Mouse (Mus musculus): Measurements from ENCODE around the gene Xrcc4. TPM values are rescaled to one million over a fixed set of nuclear protein-coding genes. Genes with fewer than 3 reads are reported as not detected.

Gene Xrcc4
- polyA plus RNA-seq, 1 experiment from 2014 or later = 11.6 TPM

GRCm38 (mm10) chr13:90052408-90052807 lies 37.0 kb downstream of the Xrcc4 start:
- H3K27ac ChIP-seq (ENCODE audit: low read depth) = no peak overlapping the region
- no peak overlapping the region for H3K9ac ChIP-seq (ENCODE audit: low read length)
- H3K4me1 ChIP-seq (replicated peaks; ENCODE audit: control insufficient read depth, insufficient read depth, low read length) = no peaks in the 10 kb centered on the region
- no peak overlapping the region for H3K4me2 ChIP-seq (ENCODE audit: low read length)
- ATAC-seq (replicated peaks; ENCODE audit: low FRiP score, low TSS enrichment, low read depth) = no peak
- H3K27me3 ChIP-seq (replicated peaks; ENCODE audit: control insufficient read depth, insufficient read depth, low read length) = no peaks in the 10 kb centered on the region
- no peak for DNase-seq (ENCODE audit: low spot score)
- 84% methylated on average over 3 of the region's 3 CpGs for WGBS
- no peaks in the 10 kb centered on the region for H3K9me3 ChIP-seq (ENCODE audit: control insufficient read depth, low read length)
- H3K36me3 ChIP-seq (ENCODE audit: control insufficient read depth, insufficient read depth, low read length) = no peaks in the 10 kb centered on the region
- H3K4me3 ChIP-seq (ENCODE audit: low read depth, low read length) = no peak overlapping the region

DNA sequence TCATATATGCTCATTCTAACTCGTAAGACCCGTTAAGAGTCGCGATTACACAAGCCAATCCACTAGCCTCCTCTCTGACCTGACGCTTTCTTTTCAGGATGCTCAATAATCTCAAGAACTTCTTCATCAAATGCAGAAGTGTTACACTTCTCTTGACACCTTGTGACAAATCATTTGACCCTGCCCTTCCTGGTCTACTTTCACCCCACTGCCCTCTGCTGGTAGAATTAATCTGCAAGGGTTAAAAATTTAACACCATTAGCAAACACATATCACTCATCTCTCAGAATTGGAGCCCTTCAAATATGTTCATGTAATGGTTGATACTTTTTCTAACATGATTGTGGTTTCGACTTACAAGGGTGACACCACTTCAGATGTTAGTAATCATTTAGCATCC lies 37.7 kb downstream of the Xrcc4 start:
- WGBS = 83% methylated on average over 6 of the region's 6 CpGs
- H3K4me1 ChIP-seq (replicated peaks; ENCODE audit: control insufficient read depth, insufficient read depth, low read length) = no peaks in the 10 kb centered on the region

DNA sequence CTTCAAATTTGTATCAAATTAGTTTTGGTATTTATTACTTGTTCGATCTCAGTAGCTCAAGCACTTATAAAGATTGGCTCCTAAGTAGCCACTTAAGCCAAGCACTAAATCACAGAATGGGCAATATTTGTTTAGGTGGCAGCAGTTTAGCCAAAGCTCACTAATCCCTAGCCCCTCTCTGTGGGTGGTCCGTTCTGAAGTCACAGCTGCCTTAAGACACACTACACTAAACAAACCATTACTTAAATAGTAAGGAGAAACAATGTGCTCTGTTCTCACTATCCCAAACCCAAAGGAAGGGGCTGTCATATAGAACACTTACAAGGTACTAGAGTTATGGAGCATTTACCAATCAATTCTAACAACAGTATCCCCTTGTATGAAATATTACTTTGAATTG lies 49.8 kb downstream of the Xrcc4 start:
- no peak for DNase-seq (ENCODE audit: low spot score)
- Histone ChIP-seq H3K27ac (ENCODE audit: low read depth) (no peak overlapping the region), H3K4me2 (ENCODE audit: low read length) (no peak overlapping the region), H3K9me3 (ENCODE audit: control insufficient read depth, low read length) (no peaks in the 10 kb centered on the region), H3K36me3 (ENCODE audit: control insufficient read depth, insufficient read depth, low read length) (no peaks in the 10 kb centered on the region), H3K4me1 (replicated peaks; ENCODE audit: control insufficient read depth, insufficient read depth, low read length) (no peaks in the 10 kb centered on the region; the same call in 1 of the 2 replicates), H3K27me3 (replicated peaks; ENCODE audit: control insufficient read depth, insufficient read depth, low read length) (no peaks in the 10 kb centered on the region), H3K4me3 (ENCODE audit: low read depth, low read length) (no peak overlapping the region), H3K9ac (ENCODE audit: low read length) (no peak overlapping the region)
- whole genome bisulfite sequencing = 18% methylated on average over 2 of the region's 2 CpGs
- no peak for ATAC-seq (replicated peaks; ENCODE audit: low FRiP score, low TSS enrichment, low read depth)

More for the DNA sequence above, 37.7 kb downstream of the Xrcc4 start:
- Histone ChIP-seq H3K4me2 (ENCODE audit: low read length) (no peak overlapping the region), H3K27ac (ENCODE audit: low read depth) (no peak overlapping the region), H3K27me3 (replicated peaks; ENCODE audit: control insufficient read depth, insufficient read depth, low read length) (no peaks in the 10 kb centered on the region), H3K4me3 (ENCODE audit: low read depth, low read length) (no peak overlapping the region), H3K36me3 (ENCODE audit: control insufficient read depth, insufficient read depth, low read length) (no peaks in the 10 kb centered on the region), H3K9ac (ENCODE audit: low read length) (no peak overlapping the region), H3K9me3 (ENCODE audit: control insufficient read depth, low read length) (no peaks in the 10 kb centered on the region)
- no peak for ATAC-seq (replicated peaks; ENCODE audit: low FRiP score, low TSS enrichment, low read depth)
- no peak for DNase-seq (ENCODE audit: low spot score)

- 72% methylated on average over 4 of the region's 4 CpGs for WGBS
- Histone ChIP-seq H3K9me3 (ENCODE audit: control insufficient read depth, low read length) (no peaks in the 10 kb centered on the region), H3K27me3 (replicated peaks; ENCODE audit: control insufficient read depth, insufficient read depth, low read length) (no peaks in the 10 kb centered on the region), H3K36me3 (ENCODE audit: control insufficient read depth, insufficient read depth, low read length) (no peaks in the 10 kb centered on the region), H3K4me3 (ENCODE audit: low read depth, low read length) (no peak overlapping the region), H3K27ac (ENCODE audit: low read depth) (no peak overlapping the region), H3K9ac (ENCODE audit: low read length) (no peak overlapping the region), H3K4me1 (replicated peaks; ENCODE audit: control insufficient read depth, insufficient read depth, low read length) (no peaks in the 10 kb centered on the region; the same call in 1 of the 2 replicates), H3K4me2 (ENCODE audit: low read length) (no peak overlapping the region)
- DNase-seq (ENCODE audit: low spot score) = no peak
- ATAC-seq (replicated peaks; ENCODE audit: low FRiP score, low TSS enrichment, low read depth) = no peak
Measured at GRCm38 (mm10) chr13:90032977-90033376, 56.4 kb downstream of the Xrcc4 start.

DNA sequence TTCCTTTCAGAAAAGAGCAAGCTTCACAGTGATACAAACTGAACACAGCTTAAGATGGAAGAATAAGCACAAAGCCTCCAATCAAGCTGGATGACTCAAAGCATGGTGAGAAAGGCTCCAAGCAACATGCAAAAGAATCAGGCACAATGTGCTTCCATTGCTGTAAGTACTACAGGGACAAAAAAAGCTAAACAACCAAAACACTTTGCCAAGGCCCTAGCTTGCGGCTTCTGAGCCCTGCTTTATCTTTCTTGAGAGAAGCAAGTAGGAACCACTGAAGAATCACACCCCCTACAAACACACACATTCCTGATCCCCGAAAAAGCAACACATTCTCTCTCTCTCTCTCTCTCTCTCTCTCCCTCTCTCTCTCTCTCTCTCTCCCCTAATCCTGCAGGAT lies 56.9 kb downstream of the Xrcc4 start:
- no peaks in the 10 kb centered on the region; the same call in 1 of the 2 replicates for H3K4me1 ChIP-seq (replicated peaks; ENCODE audit: control insufficient read depth, insufficient read depth, low read length)
- H3K9me3 ChIP-seq (ENCODE audit: control insufficient read depth, low read length) = no peaks in the 10 kb centered on the region
- no peak overlapping the region for H3K4me3 ChIP-seq (ENCODE audit: low read depth, low read length)
- H3K4me2 ChIP-seq (ENCODE audit: low read length) = no peak overlapping the region
- no peak overlapping the region for H3K9ac ChIP-seq (ENCODE audit: low read length)
- ATAC-seq (replicated peaks; ENCODE audit: low FRiP score, low TSS enrichment, low read depth) = no peak
- WGBS = 41% methylated on average over 2 of the region's 2 CpGs
- H3K36me3 ChIP-seq (ENCODE audit: control insufficient read depth, insufficient read depth, low read length) = no peaks in the 10 kb centered on the region
- H3K27ac ChIP-seq (ENCODE audit: low read depth) = no peak overlapping the region
- DNase-seq (ENCODE audit: low spot score) = no peak
- no peaks in the 10 kb centered on the region for H3K27me3 ChIP-seq (replicated peaks; ENCODE audit: control insufficient read depth, insufficient read depth, low read length)

DNA sequence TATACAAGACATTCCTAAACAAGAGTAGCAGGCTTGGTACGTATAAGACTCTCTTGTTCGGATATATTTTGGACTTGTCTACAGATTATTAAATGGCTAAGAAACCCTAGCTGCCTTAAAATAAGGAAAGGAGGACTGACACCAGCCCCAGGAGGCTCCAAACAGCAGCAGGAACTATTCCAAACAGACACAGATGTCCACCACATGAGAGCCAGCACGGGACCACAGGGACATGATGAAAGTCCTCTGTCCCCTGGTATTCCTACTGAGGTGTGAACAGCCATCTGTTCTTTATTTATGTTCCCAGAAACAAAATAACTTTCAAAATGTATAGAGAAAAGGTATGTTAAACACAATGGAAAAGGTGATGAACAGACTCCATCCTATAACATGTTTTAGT lies 58.5 kb downstream of the Xrcc4 start:
- Histone ChIP-seq H3K27ac (ENCODE audit: low read depth) (no peak overlapping the region), H3K36me3 (ENCODE audit: control insufficient read depth, insufficient read depth, low read length) (no peaks in the 10 kb centered on the region), H3K9ac (ENCODE audit: low read length) (no peak overlapping the region), H3K4me2 (ENCODE audit: low read length) (no peak overlapping the region), H3K27me3 (replicated peaks; ENCODE audit: control insufficient read depth, insufficient read depth, low read length) (no peaks in the 10 kb centered on the region), H3K9me3 (ENCODE audit: control insufficient read depth, low read length) (no peaks in the 10 kb centered on the region), H3K4me1 (replicated peaks; ENCODE audit: control insufficient read depth, insufficient read depth, low read length) (no peaks in the 10 kb centered on the region; the same call in 1 of the 2 replicates), H3K4me3 (ENCODE audit: low read depth, low read length) (no peak overlapping the region)
- ATAC-seq (replicated peaks; ENCODE audit: low FRiP score, low TSS enrichment, low read depth) (no peak), DNase-seq (ENCODE audit: low spot score) (no peak)
- 59% methylated on average over 3 of the region's 3 CpGs for WGBS

DNA sequence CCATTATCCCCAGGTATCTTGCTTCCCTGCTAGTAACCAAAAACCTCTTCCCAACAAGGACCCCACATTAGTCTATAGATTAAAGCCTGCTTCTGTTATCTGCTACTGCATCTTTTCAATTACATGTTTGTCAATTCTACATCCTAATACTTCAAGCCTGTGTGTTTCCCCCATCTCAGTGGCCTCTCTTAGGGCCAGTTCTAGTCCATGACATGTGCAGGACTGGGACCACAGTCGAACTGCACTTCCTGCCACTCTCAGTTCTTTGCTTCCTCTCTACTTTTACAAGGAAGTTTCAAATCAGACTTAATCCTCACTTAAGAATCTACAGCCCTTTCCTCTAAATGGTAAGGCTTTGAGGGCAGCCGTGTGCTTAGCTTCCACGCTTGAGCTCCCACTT lies 76.8 kb downstream of the Xrcc4 start:
- no peaks in the 10 kb centered on the region for H3K9me3 ChIP-seq (ENCODE audit: control insufficient read depth, low read length)
- DNase-seq (ENCODE audit: low spot score) = no peak
- WGBS = 63% methylated on average over 3 of the region's 3 CpGs
- H3K4me2 ChIP-seq (ENCODE audit: low read length) = no peak overlapping the region
- no peaks in the 10 kb centered on the region for H3K4me1 ChIP-seq (replicated peaks; ENCODE audit: control insufficient read depth, insufficient read depth, low read length)
- H3K27ac ChIP-seq (ENCODE audit: low read depth) = no peak overlapping the region
- H3K27me3 ChIP-seq (replicated peaks; ENCODE audit: control insufficient read depth, insufficient read depth, low read length) = no peaks in the 10 kb centered on the region
- no peaks in the 10 kb centered on the region for H3K36me3 ChIP-seq (ENCODE audit: control insufficient read depth, insufficient read depth, low read length)
- H3K9ac ChIP-seq (ENCODE audit: low read length) = no peak overlapping the region
- no peak for ATAC-seq (replicated peaks; ENCODE audit: low FRiP score, low TSS enrichment, low read depth)
- H3K4me3 ChIP-seq (ENCODE audit: low read depth, low read length) = no peak overlapping the region

GRCm38 (mm10) chr13:90012198-90012597 lies 77.2 kb downstream of the Xrcc4 start:
- Histone ChIP-seq H3K9me3 (ENCODE audit: control insufficient read depth, low read length) (no peaks in the 10 kb centered on the region), H3K4me3 (ENCODE audit: low read depth, low read length) (no peak overlapping the region), H3K36me3 (ENCODE audit: control insufficient read depth, insufficient read depth, low read length) (no peaks in the 10 kb centered on the region), H3K27ac (ENCODE audit: low read depth) (no peak overlapping the region), H3K4me2 (ENCODE audit: low read length) (no peak overlapping the region), H3K27me3 (replicated peaks; ENCODE audit: control insufficient read depth, insufficient read depth, low read length) (no peaks in the 10 kb centered on the region), H3K9ac (ENCODE audit: low read length) (no peak overlapping the region), H3K4me1 (replicated peaks; ENCODE audit: control insufficient read depth, insufficient read depth, low read length) (no peaks in the 10 kb centered on the region)
- DNase-seq (ENCODE audit: low spot score) = no peak
- no peak for ATAC-seq (replicated peaks; ENCODE audit: low FRiP score, low TSS enrichment, low read depth)
- WGBS = 35% methylated on average over 8 of the region's 8 CpGs

DNA sequence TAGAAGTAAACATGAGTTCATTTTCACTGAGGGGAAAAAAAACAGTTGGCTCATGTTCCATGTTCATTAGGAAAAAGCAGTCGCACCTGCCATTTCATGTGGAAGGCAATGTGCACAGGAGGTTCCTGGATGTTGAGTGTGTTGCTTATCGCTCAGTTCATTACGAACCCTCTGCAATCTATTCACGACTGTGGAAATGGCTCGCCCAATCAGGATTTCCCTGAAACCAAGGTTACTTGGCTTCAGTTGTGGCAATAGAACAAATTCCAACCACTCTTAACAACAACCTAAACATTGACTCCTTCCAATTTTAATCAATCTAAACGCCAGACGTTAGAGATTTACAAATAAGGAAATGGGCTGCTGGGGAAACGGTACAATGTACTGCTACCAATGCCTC lies 78.3 kb downstream of the Xrcc4 start:
- H3K36me3 ChIP-seq (ENCODE audit: control insufficient read depth, insufficient read depth, low read length) = no peaks in the 10 kb centered on the region
- no peaks in the 10 kb centered on the region for H3K27me3 ChIP-seq (replicated peaks; ENCODE audit: control insufficient read depth, insufficient read depth, low read length)
- H3K4me1 ChIP-seq (replicated peaks; ENCODE audit: control insufficient read depth, insufficient read depth, low read length) = no peaks in the 10 kb centered on the region
- H3K27ac ChIP-seq (ENCODE audit: low read depth) = no peak overlapping the region
- no peak overlapping the region for H3K9ac ChIP-seq (ENCODE audit: low read length)
- H3K4me3 ChIP-seq (ENCODE audit: low read depth, low read length) = no peak overlapping the region
- DNase-seq (ENCODE audit: low spot score) = no peak
- 74% methylated on average over 8 of the region's 8 CpGs for WGBS
- no peaks in the 10 kb centered on the region for H3K9me3 ChIP-seq (ENCODE audit: control insufficient read depth, low read length)
- H3K4me2 ChIP-seq (ENCODE audit: low read length) = no peak overlapping the region
- ATAC-seq (replicated peaks; ENCODE audit: low FRiP score, low TSS enrichment, low read depth) = no peak

Measured in intestine, embryonic 14.5 days (tissue).